Mouse (Mus musculus) brain, embryonic 14.5 days (tissue): ENCODE results near the gene Tmem135. TPM values are rescaled to one million over a fixed set of nuclear protein-coding genes. Genes with fewer than 3 reads are reported as not detected.
"Not testable (repeated sequence)": the region's sequence is repeated elsewhere in the genome, so short reads cannot be mapped to it uniquely, and the experiment has no call there.

Source experiments
- DNase-seq: peaks from one replicate; pipeline ENCODE4 v3.0.0-alpha.2; 2011; ENCODE audit warnings: low read depth
- CTCF ChIP-seq: fragments of 200-500 bp; IDR thresholded peaks from 2 replicates; pipeline ENCODE4 v1.5.1; 2012; ENCODE audit warnings: inconsistent platforms, mild to moderate bottlenecking, moderate library complexity, borderline replicate concordance; ENCODE audit not compliant: insufficient read depth, insufficient read length; ENCODE audit errors: extremely low read depth
- POLR2A ChIP-seq: fragments of 200-500 bp; IDR thresholded peaks from 2 replicates; pipeline ENCODE4 v1.6.1; 2012; ENCODE audit warnings: mild to moderate bottlenecking, inconsistent platforms, borderline replicate concordance; ENCODE audit not compliant: poor library complexity, insufficient read depth, insufficient read length, severe bottlenecking; ENCODE audit errors: extremely low read depth
- polyA plus RNA-seq: library from polyadenylated mRNA; depleted of rRNA; stranded (reverse); fragments of >200 nt; gene quantifications from 2 replicates; pipeline ENCODE4 v1.2.3, GENCODE M21; 2012

Tmem135 gene
- polyA plus RNA-seq, 1 experiment, result 17.4 TPM

- TF ChIP-seq CTCF (no peak), POLR2A (peak; percentile 54; the same call in 1 of the 2 replicates)
- peak; percentile 95 for DNase-seq
Measured at GRCm38 (mm10) chr7:89338350-89339141, 65.5 kb downstream of the Tmem135 start.

GRCm38 (mm10) chr7:89337711-89338349 is 66.2 kb downstream of the Tmem135 start:
- DNase-seq, result no peak
- TF ChIP-seq CTCF (no peak), POLR2A (no peak)

GRCm38 (mm10) chr7:89336434-89336833 is 67.6 kb downstream of the Tmem135 start:
- TF ChIP-seq POLR2A (no peak), CTCF (no peak)

GRCm38 (mm10) chr7:89335316-89335715 is 68.7 kb downstream of the Tmem135 start:
- DNase-seq, result no peak

More at GRCm38 (mm10) chr7:89336434-89336833, 67.6 kb downstream of the Tmem135 start:
- no peak for DNase-seq

GRCm38 (mm10) chr7:89329896-89330295 is 74.1 kb downstream of the Tmem135 start:
- DNase-seq, result no peak
- no peak for TF ChIP-seq POLR2A
- no peak for TF ChIP-seq CTCF

More at GRCm38 (mm10) chr7:89335316-89335715, 68.7 kb downstream of the Tmem135 start:
- TF ChIP-seq CTCF (no peak), POLR2A (no peak)

- TF ChIP-seq CTCF, result no peak
- TF ChIP-seq POLR2A, result no peak
- no peak for DNase-seq
Measured at GRCm38 (mm10) chr7:89327731-89328130, 76.3 kb downstream of the Tmem135 start.

GRCm38 (mm10) chr7:89326761-89327160 is 77.3 kb downstream of the Tmem135 start:
- no peak for DNase-seq
- TF ChIP-seq POLR2A (no peak), CTCF (no peak)

- no peak for DNase-seq
- no peak for TF ChIP-seq CTCF
Measured at GRCm38 (mm10) chr7:89326202-89326601, 77.8 kb downstream of the Tmem135 start.

- DNase-seq, result not testable (repeated sequence)
Measured at GRCm38 (mm10) chr7:89322741-89323140, 81.3 kb downstream of the Tmem135 start.

GRCm38 (mm10) chr7:89319351-89319750 is 84.7 kb downstream of the Tmem135 start:
- no peak for TF ChIP-seq POLR2A
- TF ChIP-seq CTCF, result no peak
- DNase-seq, result no peak

GRCm38 (mm10) chr7:89317088-89317487 is 86.9 kb downstream of the Tmem135 start:
- DNase-seq, result not testable (repeated sequence)

GRCm38 (mm10) chr7:89316112-89316511 is 87.9 kb downstream of the Tmem135 start:
- TF ChIP-seq POLR2A, result no peak

GRCm38 (mm10) chr7:89311555-89311954 is 92.5 kb downstream of the Tmem135 start:
- no peak for DNase-seq
- peak; percentile 2; the same call in 1 of the 2 replicates for TF ChIP-seq CTCF
- no peak for TF ChIP-seq POLR2A

More at GRCm38 (mm10) chr7:89316112-89316511, 87.9 kb downstream of the Tmem135 start:
- DNase-seq, result no peak

GRCm38 (mm10) chr7:89308926-89309325 is 95.1 kb downstream of the Tmem135 start:
- TF ChIP-seq POLR2A (no peak), CTCF (no peak)
- no peak for DNase-seq
